Mouse (Mus musculus) macrophage (primary cell): ENCODE data around the gene Gm37240. TPM values are rescaled to one million over a fixed set of nuclear protein-coding genes. Genes with fewer than 3 reads are reported as not detected.

Experiments used
- H3K27ac ChIP-seq: fragments of 350-480 bp; formaldehyde crosslinking; 2 replicates; pipeline ENCODE4 v1.9.0; 2021
- H3K36me3 ChIP-seq: fragments of 350-480 bp; formaldehyde crosslinking; 2 replicates; pipeline ENCODE4 v1.9.0; 2021; ENCODE audit errors: inconsistent target
- H3K4me3 ChIP-seq: fragments of 350-480 bp; formaldehyde crosslinking; 2 replicates; pipeline ENCODE4 v1.9.0; 2021; ENCODE audit errors: inconsistent target
- H3K79me2 ChIP-seq: fragments of 350-480 bp; formaldehyde crosslinking; 2 replicates; pipeline ENCODE4 v1.9.0; 2021; ENCODE audit errors: inconsistent target
- WGBS: methylation state at CpG from one replicate; pipeline ENCODE4 v1.1.7; 2026; ENCODE audit warnings: inconsistent platforms; ENCODE audit not compliant: missing documents; 5-methylcytosine and 5-hydroxymethylcytosine counted together
- polyA plus RNA-seq: library from polyadenylated mRNA; stranded (reverse); fragments of 250-400 nt; gene quantifications from 3 replicates; pipeline ENCODE4 v1.2.4, GENCODE M21; 2018; ENCODE audit warnings: inconsistent platforms

The Gm37240 gene
- polyA plus RNA-seq, 1 experiment from 2014 or later = not detected

GRCm38 (mm10) chr3:85163396-85163795 lies 723.9 kb downstream of the Gm37240 start:
- H3K27ac ChIP-seq = no peak overlapping the region
- H3K36me3 ChIP-seq = no peaks in the 10 kb centered on the region
- WGBS = 96% methylated on average over 5 of the region's 5 CpGs
- no peaks in the 10 kb centered on the region for H3K79me2 ChIP-seq
- no peak overlapping the region for H3K4me3 ChIP-seq

- no peak overlapping the region for H3K27ac ChIP-seq
- no peak overlapping the region for H3K4me3 ChIP-seq
- H3K79me2 ChIP-seq = no peaks in the 10 kb centered on the region
- 74% methylated on average over 3 of the region's 3 CpGs for WGBS
- no peaks in the 10 kb centered on the region for H3K36me3 ChIP-seq
Observed at GRCm38 (mm10) chr3:85162430-85162829, 724.9 kb downstream of the Gm37240 start.

GRCm38 (mm10) chr3:85160816-85161215 lies 726.5 kb downstream of the Gm37240 start:
- WGBS = 96% methylated on average over 10 of the region's 10 CpGs
- H3K36me3 ChIP-seq = no peaks in the 10 kb centered on the region

GRCm38 (mm10) chr3:85159631-85160030 lies 727.7 kb downstream of the Gm37240 start:
- Histone ChIP-seq H3K27ac (no peak overlapping the region), H3K79me2 (no peaks in the 10 kb centered on the region), H3K4me3 (no peak overlapping the region), H3K36me3 (no peaks in the 10 kb centered on the region)
- 95% methylated on average over 6 of the region's 6 CpGs for WGBS

More at GRCm38 (mm10) chr3:85160816-85161215, 726.5 kb downstream of the Gm37240 start:
- H3K27ac ChIP-seq = no peak overlapping the region
- no peaks in the 10 kb centered on the region for H3K79me2 ChIP-seq
- H3K4me3 ChIP-seq = no peak overlapping the region

- Histone ChIP-seq H3K4me3 (no peak overlapping the region), H3K79me2 (no peaks in the 10 kb centered on the region), H3K27ac (no peak overlapping the region), H3K36me3 (no peaks in the 10 kb centered on the region)
- WGBS = 94% methylated on average over 4 of the region's 4 CpGs
Observed at GRCm38 (mm10) chr3:85148816-85149215, 738.5 kb downstream of the Gm37240 start.

- H3K4me3 ChIP-seq = no peak overlapping the region
- no peak overlapping the region for H3K27ac ChIP-seq
- WGBS = 92% methylated on average over 6 of the region's 6 CpGs
- no peaks in the 10 kb centered on the region for H3K79me2 ChIP-seq
- no peaks in the 10 kb centered on the region for H3K36me3 ChIP-seq
Observed at GRCm38 (mm10) chr3:85148038-85148550, 739.2 kb downstream of the Gm37240 start.

- Histone ChIP-seq H3K4me3 (no peak overlapping the region), H3K79me2 (no peaks in the 10 kb centered on the region), H3K36me3 (no peaks in the 10 kb centered on the region), H3K27ac (no peak overlapping the region)
- whole genome bisulfite sequencing = 30% methylated on average over 7 of the region's 7 CpGs
Observed at GRCm38 (mm10) chr3:85145568-85145967, 741.8 kb downstream of the Gm37240 start.

DNA sequence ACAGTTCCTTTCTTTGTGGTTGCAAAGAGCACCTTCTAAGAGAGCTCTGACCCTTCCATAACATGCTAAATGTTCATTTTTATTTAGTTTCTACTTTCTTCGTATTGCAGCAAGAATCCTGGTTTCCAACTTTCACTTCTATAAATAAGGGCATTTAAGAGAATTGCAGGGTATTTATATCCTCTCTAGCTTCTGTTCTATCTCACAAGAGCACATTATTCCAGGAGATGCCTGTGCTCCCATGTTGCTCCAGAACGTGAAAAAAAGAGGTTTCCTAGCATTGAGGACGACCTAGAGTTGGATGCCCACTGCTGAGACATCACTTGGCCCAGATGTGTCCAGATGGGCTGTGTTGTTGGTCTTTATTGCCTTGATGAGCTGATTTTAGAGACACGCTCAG lies 742.2 kb downstream of the Gm37240 start:
- no peak overlapping the region for H3K4me3 ChIP-seq

DNA sequence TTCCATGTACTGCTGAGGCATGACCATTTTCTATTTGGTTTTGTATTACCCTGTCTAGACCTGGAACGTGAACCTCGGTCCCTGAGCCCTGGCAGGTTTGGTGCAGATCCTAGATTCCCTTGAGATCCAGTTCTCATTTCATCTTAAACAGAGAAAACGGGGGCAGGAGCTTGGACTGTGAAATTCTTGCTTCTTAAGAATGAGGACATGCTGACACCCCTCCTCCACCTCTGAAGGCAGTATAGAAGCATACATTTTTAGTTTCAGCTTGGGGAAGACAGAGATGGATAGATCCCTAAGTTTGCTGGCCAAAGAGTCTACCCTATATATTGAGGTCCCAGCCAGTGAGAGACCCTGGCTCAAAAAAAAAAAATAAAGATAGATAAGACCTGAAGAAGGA lies 742.9 kb downstream of the Gm37240 start:
- no peak overlapping the region for H3K27ac ChIP-seq
- 83% methylated on average over 3 of the region's 3 CpGs for WGBS
- no peak overlapping the region for H3K4me3 ChIP-seq
- H3K36me3 ChIP-seq = no peaks in the 10 kb centered on the region
- H3K79me2 ChIP-seq = no peaks in the 10 kb centered on the region

More for the DNA sequence above, 742.2 kb downstream of the Gm37240 start:
- no peaks in the 10 kb centered on the region for H3K36me3 ChIP-seq
- 83% methylated on average over 4 of the region's 4 CpGs for WGBS
- H3K27ac ChIP-seq = no peak overlapping the region
- no peaks in the 10 kb centered on the region for H3K79me2 ChIP-seq

GRCm38 (mm10) chr3:85140488-85140887 lies 746.8 kb downstream of the Gm37240 start:
- no peak overlapping the region for H3K27ac ChIP-seq
- WGBS = 81% methylated on average over 7 of the region's 7 CpGs

GRCm38 (mm10) chr3:85138407-85138806 lies 748.9 kb downstream of the Gm37240 start:
- no peaks in the 10 kb centered on the region for H3K79me2 ChIP-seq
- 77% methylated on average over 2 of the region's 2 CpGs for WGBS
- no peaks in the 10 kb centered on the region for H3K36me3 ChIP-seq
- H3K4me3 ChIP-seq = no peak overlapping the region
- H3K27ac ChIP-seq = no peak overlapping the region

More at GRCm38 (mm10) chr3:85140488-85140887, 746.8 kb downstream of the Gm37240 start:
- Histone ChIP-seq H3K36me3 (no peaks in the 10 kb centered on the region), H3K4me3 (no peak overlapping the region), H3K79me2 (no peaks in the 10 kb centered on the region)

GRCm38 (mm10) chr3:85133561-85133960 lies 753.8 kb downstream of the Gm37240 start:
- Histone ChIP-seq H3K4me3 (no peak overlapping the region), H3K79me2 (no peaks in the 10 kb centered on the region), H3K27ac (no peak overlapping the region), H3K36me3 (no peaks in the 10 kb centered on the region)
- WGBS = 98% methylated on average over 4 of the region's 4 CpGs

- WGBS = 92% methylated on average over 7 of the region's 7 CpGs
- Histone ChIP-seq H3K36me3 (no peaks in the 10 kb centered on the region), H3K79me2 (no peaks in the 10 kb centered on the region), H3K4me3 (no peak overlapping the region), H3K27ac (no peak overlapping the region)
Observed at GRCm38 (mm10) chr3:85131878-85132277, 755.4 kb downstream of the Gm37240 start.

DNA sequence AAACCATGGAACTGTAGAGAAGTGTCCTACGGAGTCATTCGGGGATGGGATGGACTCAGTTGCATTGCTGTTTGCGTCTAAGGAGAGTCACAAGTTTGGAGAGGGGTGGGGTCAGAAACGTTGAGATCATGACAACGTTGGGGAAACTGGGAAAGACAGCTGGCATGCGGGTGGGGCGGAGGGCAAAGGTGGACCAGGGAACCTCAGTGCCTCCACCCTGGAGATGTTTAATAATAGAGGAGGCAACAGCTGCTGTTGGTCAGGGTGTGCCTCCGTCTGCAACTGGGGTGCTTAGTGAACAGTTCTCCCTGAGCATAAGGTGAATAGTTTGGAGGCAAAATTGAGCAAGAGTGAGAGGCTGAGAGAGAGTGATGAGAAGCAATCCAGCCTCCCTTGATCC lies 758.8 kb downstream of the Gm37240 start:
- H3K27ac ChIP-seq = no peak overlapping the region
- no peaks in the 10 kb centered on the region for H3K79me2 ChIP-seq
- H3K4me3 ChIP-seq = no peak overlapping the region
- WGBS = 85% methylated on average over 8 of the region's 8 CpGs
- H3K36me3 ChIP-seq = no peaks in the 10 kb centered on the region

DNA sequence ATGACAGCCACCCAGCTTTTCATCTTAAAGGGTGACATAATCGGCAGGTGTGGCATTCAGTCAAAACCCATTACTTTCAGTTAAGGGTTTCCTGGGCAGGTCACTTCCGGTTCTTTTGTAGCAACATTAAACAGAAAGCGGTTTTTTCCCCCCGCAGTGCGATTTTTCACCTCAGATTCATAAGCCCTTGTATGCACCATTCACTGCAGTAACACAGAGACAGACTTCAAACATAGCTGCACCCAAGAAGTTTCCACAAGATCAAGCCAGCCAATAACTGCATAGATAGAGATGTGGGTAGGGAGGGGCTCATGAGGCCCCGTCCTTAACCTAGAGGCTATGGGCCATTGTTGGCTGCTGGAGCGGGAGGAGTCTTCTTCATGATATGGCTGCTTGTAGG lies 760.3 kb downstream of the Gm37240 start:
- Histone ChIP-seq H3K79me2 (no peaks in the 10 kb centered on the region), H3K36me3 (no peaks in the 10 kb centered on the region), H3K4me3 (no peak overlapping the region), H3K27ac (no peak overlapping the region)
- 14% methylated on average over 7 of the region's 7 CpGs for WGBS

DNA sequence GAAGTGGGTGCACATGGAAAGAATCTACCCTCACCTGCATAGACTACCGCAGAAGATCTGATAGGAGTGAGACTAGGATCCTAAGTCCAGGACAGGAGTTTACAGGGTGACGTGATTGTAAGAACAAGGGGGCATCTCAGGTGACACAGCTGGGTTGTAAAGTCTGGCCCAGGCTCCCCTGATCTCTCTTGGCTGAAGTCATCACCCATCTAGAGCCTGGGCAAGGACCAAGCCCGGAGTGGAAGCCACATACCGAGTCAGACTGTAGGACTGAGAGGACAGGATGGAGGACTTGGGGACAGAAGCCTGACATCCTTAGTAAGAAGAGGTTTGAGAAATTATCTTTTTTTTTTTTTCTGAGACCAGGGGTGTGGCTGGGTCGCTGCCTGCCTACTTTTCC lies 761.8 kb downstream of the Gm37240 start:
- Histone ChIP-seq H3K36me3 (no peaks in the 10 kb centered on the region), H3K4me3 (no peak overlapping the region), H3K27ac (no peak overlapping the region), H3K79me2 (no peaks in the 10 kb centered on the region)
- WGBS = 80% methylated on average over 5 of the region's 5 CpGs
